ENCODE assay signal across 13 mouse cellular contexts in genomic region chr13:100879326-100879725, GRCm38 (mm10).
"Had no signal": no experiment of that assay in that cellular context is flagged by ENCODE, and none has a peak within 500 bp of the region (broad histone marks: within the 10 kb centered on the region; RNA-seq: fewer than 3 reads in every experiment).

No protein-coding gene starts in this region.

- ATAC-seq: lung, postnatal 0 days; midbrain, embryonic 15.5 days had no signal

- H3K27me3 ChIP-seq: liver, embryonic 15.5 days; midbrain, embryonic 15.5 days; neural tube, embryonic 12.5 days had no signal

- H3K27ac ChIP-seq: left cerebral cortex, adult 2 months; limb, embryonic 10.5 days; liver, embryonic 15.5 days; midbrain, embryonic 15.5 days; neural tube, embryonic 12.5 days had no signal

- H3K4me1 ChIP-seq: limb, embryonic 10.5 days; neural tube, embryonic 12.5 days had no signal

- DNase-seq: kidney, postnatal 10 days; lung, adult 2 months; lung, postnatal 36 days; spleen, adult 18-20 months; thymus, adult 18-20 months; thymus, postnatal 14 days had no signal

- H3K9me3 ChIP-seq: limb, embryonic 10.5 days; liver, embryonic 15.5 days; midbrain, embryonic 15.5 days; neural tube, embryonic 12.5 days had no signal

- H3K4me3 ChIP-seq: left cerebral cortex, adult 2 months; limb, embryonic 10.5 days; liver, embryonic 15.5 days; midbrain, embryonic 15.5 days; neural tube, embryonic 12.5 days had no signal

- H3K36me3 ChIP-seq: limb, embryonic 10.5 days; liver, embryonic 15.5 days; midbrain, embryonic 15.5 days; neural tube, embryonic 12.5 days had no signal

- H3K4me2 ChIP-seq: liver, embryonic 11.5 days; liver, embryonic 15.5 days; midbrain, embryonic 15.5 days; neural tube, embryonic 12.5 days had no signal

- H3K9ac ChIP-seq: liver, embryonic 15.5 days; midbrain, embryonic 15.5 days; neural tube, embryonic 12.5 days had no signal
